27 mouse cellular contexts compared by ENCODE assay signal in the genomic region with DNA sequence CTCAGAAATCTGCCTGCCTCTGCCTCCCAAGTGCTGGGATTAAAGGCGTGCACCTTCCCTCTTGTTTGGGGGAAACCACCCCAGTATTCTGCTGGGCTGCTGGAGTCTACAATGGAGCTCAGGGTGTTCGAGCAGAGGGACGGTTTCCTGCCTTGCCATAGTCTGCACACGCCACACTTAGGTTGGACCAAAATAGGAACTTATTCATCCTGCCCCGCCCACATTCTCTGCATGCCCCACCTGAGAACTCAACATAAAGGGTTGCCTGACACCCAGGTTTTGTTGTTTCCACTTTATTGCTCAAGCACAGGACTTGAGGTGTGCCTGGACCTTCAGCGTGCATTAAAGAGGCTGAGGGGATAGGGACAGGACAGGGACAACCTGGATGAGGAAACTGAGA. TPM values are rescaled to one million over a fixed set of nuclear protein-coding genes. Genes with fewer than 3 reads are reported as not detected.
A peak's percentile ranks its signal among the peaks of the same experiment; 100 is the strongest.
DNase-seq lines count a peak whose midpoint lies in the region; ATAC-seq and TF ChIP-seq lines count a peak whose summit lies in the region.
"Had no signal": no experiment of that assay in that cellular context is flagged by ENCODE, and none has a peak within 500 bp of the region (broad histone marks: within the 10 kb centered on the region; RNA-seq: fewer than 3 reads in every experiment).

No protein-coding gene starts in this region.

- H3K27me3 ChIP-seq in limb, embryonic 15.5 days: no peaks in the 10 kb centered on the region
- H3K27me3 ChIP-seq in limb, embryonic 10.5 days (ENCODE audit: low read depth, poor library complexity, severe bottlenecking): no peaks in the 10 kb centered on the region
- H3K27me3 ChIP-seq in ES-Bruce4 (ENCODE audit: control insufficient read depth, insufficient read depth, low read length, poor library complexity, severe bottlenecking) (no peaks in the 10 kb centered on the region), MEL (ENCODE audit: control insufficient read depth in 1 of 2, insufficient read depth in 2 of 2, low read length in 2 of 2) (no peaks in the 10 kb centered on the region)
- H3K27me3 ChIP-seq in intestine, embryonic 16.5 days (replicated peaks; ENCODE audit: control insufficient read depth, insufficient read depth, low read length): no peaks in the 10 kb centered on the region
- no peaks in the 10 kb centered on the region for H3K27me3 ChIP-seq in liver, postnatal 0 days (ENCODE audit: insufficient read depth, low read length)
- H3K27me3 ChIP-seq: CH12.LX; embryonic facial prominence, embryonic 13.5 days; forebrain, embryonic 12.5 days; heart, embryonic 15.5 days; hindbrain, embryonic 13.5 days had no signal

- 90% methylated on average over 6 of the region's 6 CpGs for WGBS in limb, embryonic 15.5 days
- 94% methylated on average over 6 of the region's 6 CpGs for WGBS in limb, embryonic 10.5 days
- WGBS in intestine, embryonic 16.5 days: 80% methylated on average over 6 of the region's 6 CpGs
- 73% methylated on average over 6 of the region's 6 CpGs for WGBS in liver, postnatal 0 days (ENCODE audit: insufficient replicate concordance)

- H3K9me3 ChIP-seq in limb, embryonic 15.5 days: no peaks in the 10 kb centered on the region
- no peaks in the 10 kb centered on the region for H3K9me3 ChIP-seq in limb, embryonic 10.5 days (replicated peaks)
- H3K9me3 ChIP-seq in ES-Bruce4 (replicated peaks; ENCODE audit: control insufficient read depth, insufficient read depth, low read length, poor library complexity, severe bottlenecking) (no peaks in the 10 kb centered on the region), MEL (replicated peaks; ENCODE audit: insufficient read depth, low read length) (no peaks in the 10 kb centered on the region; the same call in 1 of the 2 replicates)
- H3K9me3 ChIP-seq in intestine, embryonic 16.5 days (ENCODE audit: control insufficient read depth, low read length): no peaks in the 10 kb centered on the region
- no peaks in the 10 kb centered on the region for H3K9me3 ChIP-seq in liver, postnatal 0 days (ENCODE audit: low read length)
- H3K9me3 ChIP-seq: embryonic facial prominence, embryonic 13.5 days; forebrain, embryonic 12.5 days; G1E; heart, embryonic 15.5 days; hindbrain, embryonic 13.5 days had no signal

- no peak overlapping the region for H3K4me3 ChIP-seq in limb, embryonic 15.5 days
- H3K4me3 ChIP-seq in limb, embryonic 10.5 days: no peak overlapping the region
- H3K4me3 ChIP-seq in ES-Bruce4 (ENCODE audit: low read depth, low read length) (no peak overlapping the region), MEL (ENCODE audit: control insufficient read depth in 1 of 2, insufficient read depth in 1 of 2, low read depth in 2 of 2, low read length in 2 of 2) (no peak overlapping the region)
- H3K4me3 ChIP-seq in intestine, embryonic 16.5 days (ENCODE audit: low read length): no peak overlapping the region
- no peak overlapping the region for H3K4me3 ChIP-seq in liver, postnatal 0 days (ENCODE audit: low read depth, low read length)
- H3K4me3 ChIP-seq: embryonic facial prominence, embryonic 13.5 days; forebrain, embryonic 12.5 days; heart, embryonic 15.5 days; hindbrain, embryonic 13.5 days had no signal

- no peak overlapping the region for H3K4me2 ChIP-seq in limb, embryonic 15.5 days
- no peak overlapping the region for H3K4me2 ChIP-seq in intestine, embryonic 16.5 days (ENCODE audit: low read depth, low read length)
- no peak overlapping the region for H3K4me2 ChIP-seq in liver, postnatal 0 days (ENCODE audit: low read depth, low read length)
- H3K4me2 ChIP-seq: embryonic facial prominence, embryonic 13.5 days; forebrain, embryonic 12.5 days; heart, embryonic 11.5 days; heart, embryonic 15.5 days; hindbrain, embryonic 13.5 days had no signal

- ATAC-seq in limb, embryonic 15.5 days (ENCODE audit: insufficient number of reproducible peaks, low FRiP score, low TSS enrichment, low read depth): peak; percentile 12; the same call in 1 of the 2 replicates
- ATAC-seq in intestine, embryonic 16.5 days: 0 out of 2 replicates have a peak, but pooled peaks have one; percentile 26
- no peak for ATAC-seq in liver, postnatal 0 days
- ATAC-seq: forebrain, embryonic 16.5 days; hindbrain, postnatal 0 days had no signal

- no peaks in the 10 kb centered on the region; the same call in 1 of the 2 replicates for H3K79me2 ChIP-seq in MEL (ENCODE audit: control insufficient read depth, insufficient read depth, low read length, poor library complexity)

- H3K9ac ChIP-seq in limb, embryonic 15.5 days: no peak overlapping the region
- no peak overlapping the region for H3K9ac ChIP-seq in ES-Bruce4 (ENCODE audit: low read depth, poor library complexity, severe bottlenecking)
- no peak overlapping the region for H3K9ac ChIP-seq in MEL (ENCODE audit: control insufficient read depth, low read depth, low read length, poor library complexity, severe bottlenecking)
- H3K9ac ChIP-seq in intestine, embryonic 16.5 days (ENCODE audit: low read depth, low read length): no peak overlapping the region
- H3K9ac ChIP-seq in liver, postnatal 0 days (replicated peaks): no peak overlapping the region
- H3K9ac ChIP-seq: embryonic facial prominence, embryonic 13.5 days; forebrain, embryonic 12.5 days; heart, embryonic 15.5 days; hindbrain, embryonic 13.5 days had no signal

- no peak for TF ChIP-seq RAD21 in MEL (IDR thresholded peaks at IDR 0.05; ENCODE audit: low read depth, low read length)

- TF ChIP-seq EP300 in ES-Bruce4 (IDR thresholded peaks at IDR 0.05; ENCODE audit: insufficient read depth, low read depth, low read length) (0 out of 2 replicates have a peak, but pooled peaks have one; percentile 13), MEL (IDR thresholded peaks at IDR 0.05; ENCODE audit: low read depth in 1 of 2, low read length in 2 of 2) (no peak)
- no peak for TF ChIP-seq EP300 in liver, postnatal 0 days (IDR thresholded peaks at IDR 0.05; ENCODE audit: low read depth)

- DNase-seq in limb, embryonic 10.5 days (ENCODE audit: low spot score): no peak
- peak; percentile 48 for DNase-seq in MEL (ENCODE audit: low read depth, low spot score)
- no peak for DNase-seq in liver, postnatal 0 days
- no peak for DNase-seq in thymus, postnatal 4 days
- DNase-seq: adrenal gland, adult 8-10 months; cerebellum, adult 11 months; cerebellum, postnatal 36 days; gastrocnemius, postnatal 10 days; heart, adult 18-20 months; heart, postnatal 14 days had no signal

- TF ChIP-seq POLR2A in ES-Bruce4 (IDR thresholded peaks at IDR 0.05; ENCODE audit: insufficient read depth, low read length) (no peak), MEL (IDR thresholded peaks at IDR 0.05; ENCODE audit: control insufficient read depth in 1 of 2, insufficient read depth in 1 of 2, low read depth in 1 of 2, low read length in 2 of 2, poor library complexity in 1 of 2) (no peak; a peak in 1 of 4 replicates)

- H3K27ac ChIP-seq in limb, embryonic 15.5 days: no peak overlapping the region
- H3K27ac ChIP-seq in limb, embryonic 10.5 days: no peak overlapping the region
- H3K27ac ChIP-seq in ES-Bruce4 (ENCODE audit: insufficient read depth, low read length) (peak overlapping the region; percentile 60), MEL (ENCODE audit: control insufficient read depth, low read depth, low read length) (peak overlapping the region; percentile 46)
- H3K27ac ChIP-seq in intestine, embryonic 16.5 days (ENCODE audit: low read length): no peak overlapping the region
- no peak overlapping the region for H3K27ac ChIP-seq in liver, postnatal 0 days (ENCODE audit: low read depth)
- H3K27ac ChIP-seq: embryonic facial prominence, embryonic 13.5 days; forebrain, embryonic 12.5 days; heart, embryonic 15.5 days; hindbrain, embryonic 13.5 days; hindbrain, postnatal 0 days had no signal

- H3K4me1 ChIP-seq in limb, embryonic 15.5 days: peaks cover 3% of the 10 kb centered on the region; the same call in 1 of the 2 replicates
- H3K4me1 ChIP-seq in limb, embryonic 10.5 days: 0 out of 2 replicates have a peak, but pooled peaks cover 2% of the 10 kb centered on the region
- H3K4me1 ChIP-seq in ES-Bruce4 (ENCODE audit: control insufficient read depth, insufficient read depth, low read length) (peaks cover 4% of the 10 kb centered on the region), MEL (ENCODE audit: control insufficient read depth in 1 of 2, insufficient read depth in 2 of 2, low read length in 2 of 2) (peaks cover 11 to 18% of the 10 kb centered on the region in 2 experiments)
- H3K4me1 ChIP-seq in intestine, embryonic 16.5 days (ENCODE audit: control insufficient read depth, insufficient read depth, low read length): 0 out of 2 replicates have a peak, but pooled peaks cover 2% of the 10 kb centered on the region
- no peaks in the 10 kb centered on the region; the same call in none of the 2 replicates for H3K4me1 ChIP-seq in liver, postnatal 0 days (ENCODE audit: insufficient read depth)

- H3K36me3 ChIP-seq in limb, embryonic 15.5 days: peaks cover 69% of the 10 kb centered on the region
- peaks cover 76% of the 10 kb centered on the region for H3K36me3 ChIP-seq in limb, embryonic 10.5 days
- peaks cover 61% of the 10 kb centered on the region for H3K36me3 ChIP-seq in ES-Bruce4 (ENCODE audit: control insufficient read depth, insufficient read depth, low read length, poor library complexity, severe bottlenecking)
- peaks cover 21 to 28% of the 10 kb centered on the region in 2 experiments for H3K36me3 ChIP-seq in MEL (ENCODE audit: control insufficient read depth in 1 of 2, insufficient read depth in 2 of 2, low read length in 2 of 2)
- peaks cover 40% of the 10 kb centered on the region for H3K36me3 ChIP-seq in intestine, embryonic 16.5 days (ENCODE audit: control insufficient read depth, insufficient read depth, low read length)
- H3K36me3 ChIP-seq in liver, postnatal 0 days (replicated peaks; ENCODE audit: insufficient read depth, low read length): peaks cover 51% of the 10 kb centered on the region

- TF ChIP-seq CTCF in ES-Bruce4 (IDR thresholded peaks at IDR 0.05; ENCODE audit: low read depth, low read length) (no peak), MEL (IDR thresholded peaks at IDR 0.05 in 2 of 3, conservative IDR thresholded peaks at IDR 0.05 in 1 of 3; ENCODE audit: control insufficient read depth in 1 of 3, insufficient read depth in 1 of 3, low read depth in 2 of 3, low read length in 3 of 3, poor library complexity in 1 of 3, severe bottlenecking in 1 of 3) (no peak)
- TF ChIP-seq CTCF in liver, postnatal 0 days (IDR thresholded peaks at IDR 0.05; ENCODE audit: low read depth): no peak

RNA-seq across cellular contexts. Expression of a gene that starts 5.1 kb away (rescaled TPM):
- polyA plus RNA-seq in limb, embryonic 15.5 days (2015; fragmentation: Nextera tagmentation; extraction: Ambion mirVana): 31.0 and 31.8 TPM in 2 replicates
- 40.8 and 47.8 TPM in 2 replicates for polyA plus RNA-seq in limb, embryonic 10.5 days (2016; fragmentation: Nextera tagmentation; extraction: Ambion mirVana)
- 16.3 and 21.6 TPM in 2 replicates for polyA plus RNA-seq in ES-Bruce4 (2011; ENCODE audit: insufficient read depth, insufficient read length, low read depth, missing spikeins)
- 16.6 and 17.8 TPM in 2 replicates for total RNA-seq in MEL (2012; rRNA removed)
- 10 to 100 TPM in 1 of 2 experiments, not detected in 1; 44.8 TPM for polyA plus RNA-seq in MEL (2012; ENCODE audit: insufficient read depth in 1 of 2, insufficient read length in 2 of 2, low read depth in 1 of 2, low replicate concordance in 2 of 2, missing spikeins in 1 of 2)
- 26.1 and 26.6 TPM in 2 replicates for polyA plus RNA-seq in intestine, embryonic 16.5 days (2015; fragmentation: Nextera tagmentation; extraction: Ambion mirVana)
- polyA plus RNA-seq in liver, postnatal 0 days (2015; fragmentation: Nextera tagmentation; extraction: Ambion mirVana): 5.6 and 7.7 TPM in 2 replicates

RNA-seq across cellular contexts. Expression of a gene that starts 8.7 kb away (rescaled TPM):
- 343 and 346 TPM in 2 replicates for polyA plus RNA-seq in limb, embryonic 15.5 days (2015; fragmentation: Nextera tagmentation; extraction: Ambion mirVana)
- polyA plus RNA-seq in limb, embryonic 10.5 days (2016; fragmentation: Nextera tagmentation; extraction: Ambion mirVana): 797 and 913 TPM in 2 replicates
- polyA plus RNA-seq in ES-Bruce4 (2011; ENCODE audit: insufficient read depth, insufficient read length, low read depth, missing spikeins) (411 and 413 TPM in 2 replicates), MEL (2012; ENCODE audit: insufficient read depth in 1 of 2, insufficient read length in 2 of 2, low read depth in 1 of 2, low replicate concordance in 2 of 2, missing spikeins in 1 of 2) (100 to 1,000 TPM; 426 to 934 TPM)
- 332 and 333 TPM in 2 replicates for total RNA-seq in MEL (2012; rRNA removed)
- 461 and 516 TPM in 2 replicates for polyA plus RNA-seq in intestine, embryonic 16.5 days (2015; fragmentation: Nextera tagmentation; extraction: Ambion mirVana)
- polyA plus RNA-seq in liver, postnatal 0 days (2015; fragmentation: Nextera tagmentation; extraction: Ambion mirVana): 79.9 and 80.2 TPM in 2 replicates

RNA-seq across cellular contexts. Expression of a gene that starts 30.7 kb away (rescaled TPM):
- 5.0 and 5.4 TPM in 2 replicates for polyA plus RNA-seq in limb, embryonic 15.5 days (2015; fragmentation: Nextera tagmentation; extraction: Ambion mirVana)
- 2.3 and 2.5 TPM in 2 replicates for polyA plus RNA-seq in limb, embryonic 10.5 days (2016; fragmentation: Nextera tagmentation; extraction: Ambion mirVana)
- polyA plus RNA-seq in ES-Bruce4 (2011; ENCODE audit: insufficient read depth, insufficient read length, low read depth, missing spikeins) (not detected in 2 replicates), MEL (2012; ENCODE audit: insufficient read depth in 1 of 2, insufficient read length in 2 of 2, low read depth in 1 of 2, low replicate concordance in 2 of 2, missing spikeins in 1 of 2) (under 1 TPM in 1 of 2 experiments, not detected in 1; 0.86 TPM)
- 0.04 TPM in 1 of 2 replicates, not detected in the other for total RNA-seq in MEL (2012; rRNA removed)
- polyA plus RNA-seq in intestine, embryonic 16.5 days (2015; fragmentation: Nextera tagmentation; extraction: Ambion mirVana): 5.3 and 5.7 TPM in 2 replicates
- 0.42 and 0.45 TPM in 2 replicates for polyA plus RNA-seq in liver, postnatal 0 days (2015; fragmentation: Nextera tagmentation; extraction: Ambion mirVana)
- total RNA-seq: hematopoietic stem cell, adult 5-6 weeks had no signal
- polyA plus RNA-seq: G1E had no signal

RNA-seq across cellular contexts. Expression of a gene that starts 54.5 kb away (rescaled TPM):
- polyA plus RNA-seq in limb, embryonic 15.5 days (2015; fragmentation: Nextera tagmentation; extraction: Ambion mirVana): not detected in 2 replicates
- polyA plus RNA-seq in limb, embryonic 10.5 days (2016; fragmentation: Nextera tagmentation; extraction: Ambion mirVana): not detected in 2 replicates
- polyA plus RNA-seq in ES-Bruce4 (2011; ENCODE audit: insufficient read depth, insufficient read length, low read depth, missing spikeins) (not detected in 2 replicates), MEL (2012; ENCODE audit: insufficient read depth in 1 of 2, insufficient read length in 2 of 2, low read depth in 1 of 2, low replicate concordance in 2 of 2, missing spikeins in 1 of 2) (not detected)
- not detected in 2 replicates for total RNA-seq in MEL (2012; rRNA removed)
- polyA plus RNA-seq in intestine, embryonic 16.5 days (2015; fragmentation: Nextera tagmentation; extraction: Ambion mirVana): not detected in 2 replicates
- polyA plus RNA-seq in liver, postnatal 0 days (2015; fragmentation: Nextera tagmentation; extraction: Ambion mirVana): not detected in 2 replicates
- total RNA-seq: adrenal gland, adult 8-10 months; adrenal gland, postnatal 4 days; CH12.LX; G1E; gastrocnemius, postnatal 10 days; gastrocnemius, postnatal 4 days; heart, adult 18-20 months; heart, postnatal 14 days; hematopoietic stem cell, adult 5-6 weeks; hindbrain, postnatal 0 days had no signal
- polyA plus RNA-seq: brain, embryonic 14.5 days; embryonic facial prominence, embryonic 13.5 days; forebrain, embryonic 12.5 days; forebrain, embryonic 16.5 days; frontal cortex, adult 2 months; G1E; heart, embryonic 11.5 days; heart, embryonic 15.5 days; hindbrain, embryonic 13.5 days; hindbrain, postnatal 0 days had no signal

RNA-seq across cellular contexts. Expression of a gene that starts 54.6 kb away (rescaled TPM):
- 0.26 and 0.34 TPM in 2 replicates for polyA plus RNA-seq in limb, embryonic 15.5 days (2015; fragmentation: Nextera tagmentation; extraction: Ambion mirVana)
- polyA plus RNA-seq in limb, embryonic 10.5 days (2016; fragmentation: Nextera tagmentation; extraction: Ambion mirVana): 0.41 and 0.61 TPM in 2 replicates
- polyA plus RNA-seq in ES-Bruce4 (2011; ENCODE audit: insufficient read depth, insufficient read length, low read depth, missing spikeins) (not detected in 2 replicates), MEL (2012; ENCODE audit: insufficient read depth in 1 of 2, insufficient read length in 2 of 2, low read depth in 1 of 2, low replicate concordance in 2 of 2, missing spikeins in 1 of 2) (under 1 TPM in 1 of 2 experiments, not detected in 1; 0.07 TPM)
- not detected in 2 replicates for total RNA-seq in MEL (2012; rRNA removed)
- 0.22 TPM in 1 of 2 replicates, not detected in the other for polyA plus RNA-seq in intestine, embryonic 16.5 days (2015; fragmentation: Nextera tagmentation; extraction: Ambion mirVana)
- polyA plus RNA-seq in liver, postnatal 0 days (2015; fragmentation: Nextera tagmentation; extraction: Ambion mirVana): not detected in 2 replicates
- total RNA-seq: adrenal gland, adult 8-10 months; adrenal gland, postnatal 4 days; CH12.LX; heart, adult 18-20 months; heart, postnatal 14 days; hematopoietic stem cell, adult 5-6 weeks had no signal
- polyA plus RNA-seq: G1E had no signal

Comparison
In these comparisons a context has a peak if more than half of its experiments do, and no peak if none do; other contexts are left out.
1. H3K27ac ChIP-seq: peak in ES-Bruce4 (single experiment) and MEL (single experiment); none in limb, embryonic 15.5 days (single experiment), limb, embryonic 10.5 days (single experiment), intestine, embryonic 16.5 days (single experiment) and liver, postnatal 0 days (single experiment).